Mouse (Mus musculus): Measurements from ENCODE around the gene Prrg2.
"Not testable (repeated sequence)": the region's sequence is repeated elsewhere in the genome, so short reads cannot be mapped to it uniquely, and the experiment has no call there.

Prrg2 gene

GRCm38 (mm10) chr7:45062239-45062835, at the start of gene Prrg2, which contains the start of gene Nosip:
TSS of gene Prrg2 (minus strand) at chr7:45062677.
TSS of gene Nosip (plus strand) at chr7:45062429.
- peak; percentile 93 for DNase-seq

- DNase-seq, result no peak
Observed at GRCm38 (mm10) chr7:45111940-45112339, 49.5 kb upstream of the Prrg2 start.

- not testable (repeated sequence) for DNase-seq
Observed at GRCm38 (mm10) chr7:45110089-45110488, 47.6 kb upstream of the Prrg2 start.

- no peak for DNase-seq
Observed at GRCm38 (mm10) chr7:45107052-45107645, 44.7 kb upstream of the Prrg2 start.

GRCm38 (mm10) chr7:45106441-45106840, 44.0 kb upstream of the Prrg2 start:
- DNase-seq, result no peak

GRCm38 (mm10) chr7:45105491-45105890, 43.0 kb upstream of the Prrg2 start:
- DNase-seq, result no peak

GRCm38 (mm10) chr7:45104941-45105340, 42.5 kb upstream of the Prrg2 start:
- no peak for DNase-seq

GRCm38 (mm10) chr7:45103652-45104180, 41.2 kb upstream of the Prrg2 start, which contains the start of gene Fcgrt:
TSS of gene Fcgrt (minus strand) at chr7:45103851.
- DNase-seq, result peak; percentile 64

- no peak for DNase-seq
Observed at GRCm38 (mm10) chr7:45102940-45103585, 40.6 kb upstream of the Prrg2 start.

- no peak for DNase-seq
Observed at GRCm38 (mm10) chr7:45102441-45102840, 40.0 kb upstream of the Prrg2 start.

- DNase-seq, result no peak
Observed at GRCm38 (mm10) chr7:45100046-45100445, 37.6 kb upstream of the Prrg2 start.

GRCm38 (mm10) chr7:45098541-45099240, 36.2 kb upstream of the Prrg2 start:
- no peak for DNase-seq

GRCm38 (mm10) chr7:45097479-45097878, 35.0 kb upstream of the Prrg2 start:
- no peak for DNase-seq

GRCm38 (mm10) chr7:45095965-45096364, 33.5 kb upstream of the Prrg2 start:
- not testable (repeated sequence) for DNase-seq

GRCm38 (mm10) chr7:45095367-45095766, 32.9 kb upstream of the Prrg2 start:
- no peak for DNase-seq

- no peak for DNase-seq
Observed at GRCm38 (mm10) chr7:45094121-45094520, 31.6 kb upstream of the Prrg2 start.

- peak; percentile 68 for DNase-seq
Observed at GRCm38 (mm10) chr7:45093516-45093905, 31.0 kb upstream of the Prrg2 start.

GRCm38 (mm10) chr7:45092828-45093515, 30.5 kb upstream of the Prrg2 start:
- DNase-seq, result no peak

GRCm38 (mm10) chr7:45092048-45092447, 29.6 kb upstream of the Prrg2 start, which contains the start of gene Rcn3:
TSS of gene Rcn3 (minus strand) at chr7:45092221.
- DNase-seq, result peak; percentile 89

GRCm38 (mm10) chr7:45091001-45091990, 28.8 kb upstream of the Prrg2 start:
- DNase-seq, result peak; percentile 59
